Mouse (Mus musculus): ENCODE measurements around the gene Atf5.

- TF ChIP-seq CTCF (IDR thresholded peaks at IDR 0.05) (no peak), EP300 (IDR thresholded peaks at IDR 0.05) (no peak)
These were observed 24.0 kb upstream of the Atf5 start for GRCm38 (mm10) chr7:44840426-44840825.
